Mouse (Mus musculus) heart, adult 11 months (tissue): Measurements from ENCODE around the gene Olfr459.
A peak's percentile ranks its signal among the peaks of the same experiment; 100 is the strongest.

Experiments used
- DNase-seq: peaks from one replicate; pipeline ENCODE4 v3.0.0; 2022

Gene Olfr459

GRCm38 (mm10) chr6:41775077-41775476 lies at the start of gene Olfr459:
Olfr459 (minus strand) TSS chr6:41775177.
- DNase-seq = no peak

- DNase-seq = no peak
These were observed 49.1 kb upstream of the Olfr459 start for GRCm38 (mm10) chr6:41824086-41824485.

- no peak for DNase-seq
These were observed 11.7 kb upstream of the Olfr459 start for GRCm38 (mm10) chr6:41786700-41787099.

- DNase-seq = no peak
These were observed 744 bp upstream of the Olfr459 start for GRCm38 (mm10) chr6:41775721-41776120.

DNA sequence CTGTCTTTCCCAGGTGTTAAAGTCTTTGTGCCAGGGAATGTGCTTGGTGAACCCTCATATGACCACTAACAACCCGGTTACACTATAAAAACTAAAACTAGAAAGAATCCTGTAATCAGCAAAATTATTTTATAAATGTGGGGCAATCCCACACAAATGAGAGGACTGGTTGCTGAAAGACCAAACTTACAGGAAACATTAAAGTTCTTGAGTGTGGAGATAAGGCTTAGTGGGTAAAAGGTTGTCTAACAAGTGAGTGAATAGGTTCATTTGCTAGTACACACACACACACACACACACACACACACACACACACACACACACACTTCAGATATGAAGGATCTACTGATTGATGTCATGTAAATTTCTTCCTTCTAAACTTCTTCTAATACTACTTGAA lies 5.1 kb downstream of the Olfr459 start:
- no peak for DNase-seq

GRCm38 (mm10) chr6:41764306-41764705 lies 10.7 kb downstream of the Olfr459 start:
- peak; percentile 58 for DNase-seq

- DNase-seq = peak; percentile 61
These were observed 12.6 kb downstream of the Olfr459 start for GRCm38 (mm10) chr6:41762370-41762757.

DNA sequence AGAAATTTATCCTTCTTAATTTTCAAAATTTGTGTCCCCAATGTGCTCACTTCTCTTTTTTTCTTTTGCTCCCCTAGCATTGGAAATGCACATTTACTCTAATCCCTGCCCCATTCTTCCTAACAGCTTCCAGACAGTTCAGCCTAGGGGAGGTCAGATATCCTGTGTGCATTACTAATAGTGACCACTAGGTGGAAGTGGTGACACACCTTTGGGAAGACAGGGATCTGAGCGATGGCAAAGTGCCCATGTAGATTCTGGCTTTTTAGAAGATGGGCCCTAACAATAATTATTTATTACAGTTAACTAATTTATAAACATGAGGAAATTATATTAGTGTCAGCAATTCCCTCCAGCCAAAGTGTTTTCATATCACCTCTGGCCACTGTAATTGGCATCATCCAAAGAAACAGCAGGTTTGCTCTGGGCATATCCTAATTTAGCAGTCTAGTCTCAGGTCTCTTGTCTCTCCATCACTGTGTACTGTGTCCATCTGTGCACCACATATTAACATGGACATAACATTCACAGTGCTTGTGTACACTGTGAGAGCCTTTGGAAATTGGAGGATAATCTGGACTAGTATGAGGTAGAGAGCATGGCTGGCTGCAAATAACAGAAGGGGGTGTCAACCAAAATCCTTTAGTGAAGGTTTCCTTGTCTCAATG lies 13.1 kb downstream of the Olfr459 start:
- no peak for DNase-seq

GRCm38 (mm10) chr6:41759618-41760017 lies 15.4 kb downstream of the Olfr459 start:
- no peak for DNase-seq

- DNase-seq = no peak
These were observed 16.6 kb downstream of the Olfr459 start for GRCm38 (mm10) chr6:41758421-41758820.

GRCm38 (mm10) chr6:41757199-41757598 lies 17.8 kb downstream of the Olfr459 start:
- DNase-seq = no peak

DNA sequence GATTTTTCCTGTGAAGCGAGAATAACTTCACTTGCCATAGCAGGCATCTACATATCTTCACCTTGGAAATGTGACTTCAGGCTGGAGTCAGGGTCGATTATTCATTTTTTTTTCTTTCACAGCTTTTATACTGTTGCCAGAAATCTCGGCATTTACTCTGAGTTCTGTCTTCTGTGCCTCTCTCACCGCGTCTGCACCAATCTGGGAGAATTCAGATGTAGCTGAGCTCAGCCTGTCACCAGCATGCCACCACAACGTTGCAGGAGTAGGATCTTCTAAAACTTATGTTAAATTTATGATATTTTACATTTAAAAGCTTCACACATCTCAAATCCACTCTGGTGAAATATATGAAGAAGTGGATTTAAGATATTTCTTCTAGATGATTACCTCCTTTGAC lies 20.4 kb downstream of the Olfr459 start:
- no peak for DNase-seq

GRCm38 (mm10) chr6:41744664-41745392 lies 30.1 kb downstream of the Olfr459 start:
- DNase-seq = no peak

GRCm38 (mm10) chr6:41741101-41741500 lies 33.9 kb downstream of the Olfr459 start:
- no peak for DNase-seq

DNA sequence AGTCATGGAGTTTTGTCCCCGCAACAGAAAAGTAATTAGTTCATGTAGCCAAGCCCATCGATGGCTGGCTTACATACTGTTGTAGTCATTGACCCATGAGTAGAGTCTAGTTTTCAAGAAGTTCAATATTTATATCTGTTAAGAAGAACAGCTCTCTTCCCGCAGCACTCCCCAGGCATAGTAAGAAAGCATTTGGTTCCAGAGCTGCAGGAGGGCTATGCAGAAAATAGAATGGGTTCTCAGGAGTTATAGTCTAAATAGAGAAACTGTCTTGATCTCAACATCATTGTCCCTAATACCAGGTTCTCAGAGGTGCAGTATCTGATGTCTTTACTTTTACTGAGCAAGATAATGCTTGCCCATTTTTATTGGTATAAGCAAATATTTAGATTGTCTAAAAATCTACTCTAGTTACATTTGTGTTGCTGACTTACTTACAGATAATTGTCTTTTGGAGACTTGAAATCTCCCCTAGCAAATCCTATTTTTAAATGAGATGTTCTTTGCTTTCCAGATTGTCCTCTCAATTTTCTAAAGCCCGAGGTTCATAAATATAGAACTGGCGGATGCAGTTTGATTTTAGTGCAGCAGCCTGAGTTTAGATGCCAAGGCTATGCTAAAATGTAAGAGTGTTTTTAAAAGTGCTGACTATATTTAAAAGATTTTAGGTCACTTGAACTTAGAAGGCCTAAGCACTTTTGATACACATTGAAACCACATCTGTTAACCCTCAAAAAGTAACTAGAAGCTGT lies 40.1 kb downstream of the Olfr459 start:
- no peak for DNase-seq

GRCm38 (mm10) chr6:41727989-41728609 lies 46.9 kb downstream of the Olfr459 start:
- DNase-seq = peak; percentile 33

DNA sequence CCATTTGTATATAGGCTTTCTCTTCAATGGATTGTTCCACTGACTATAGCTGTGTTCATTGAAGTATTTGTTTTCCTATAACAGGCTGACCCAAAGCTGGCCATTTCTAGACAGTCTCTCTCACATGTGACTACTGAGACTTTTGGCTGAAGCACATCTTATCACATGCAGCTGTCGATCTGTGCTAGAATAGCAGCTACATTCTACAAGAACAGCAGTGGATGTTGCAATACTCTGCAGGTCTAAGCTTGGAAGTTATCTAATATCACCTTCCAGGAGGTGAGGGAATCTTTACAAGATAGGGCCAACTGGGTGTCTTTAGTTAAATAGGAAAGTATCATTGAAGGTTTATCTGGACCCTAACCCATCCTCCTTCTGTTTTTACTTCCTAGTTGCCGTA lies 53.5 kb downstream of the Olfr459 start:
- no peak for DNase-seq
